Mouse (Mus musculus) MEL (cell line): Measurements from ENCODE around the gene Rac1. TPM values are rescaled to one million over a fixed set of nuclear protein-coding genes. Genes with fewer than 3 reads are reported as not detected.

Experiments
- DNase-seq: peaks from one replicate; pipeline ENCODE4 v3.0.0; 2011; ENCODE audit warnings: low read depth, low spot score
- H3K27ac ChIP-seq: 2 replicates; pipeline ENCODE4 v1.5.1; 2012; ENCODE audit warnings: low read depth, mild to moderate bottlenecking, control low read depth, low read length, moderate library complexity; ENCODE audit not compliant: control insufficient read depth
- H3K27me3 ChIP-seq, 2 experiments: fragments of 150-350 bp in 1 of 2; sonication (generic) in 1 of 2; 2 replicates each; pipeline ENCODE4 v1.6.1; 2012; ENCODE audit warnings: low read length in 2 of 2, mild to moderate bottlenecking in 2 of 2, improper control_type of control experiment in 1 of 2, moderate library complexity in 1 of 2; ENCODE audit not compliant: insufficient read depth in 2 of 2, control insufficient read depth in 1 of 2
- H3K36me3 ChIP-seq, 2 experiments: 2 replicates each; pipeline ENCODE4 v1.6.1; 2012 to 2014; ENCODE audit warnings: low read length in 2 of 2, improper control_type of control experiment in 1 of 2, inconsistent platforms in 1 of 2, mild to moderate bottlenecking in 1 of 2; ENCODE audit not compliant: insufficient read depth in 2 of 2, control insufficient read depth in 1 of 2
- H3K4me1 ChIP-seq, 2 experiments: fragments of 150-350 bp in 1 of 2; sonication (generic) in 1 of 2; 2 replicates each; pipeline ENCODE4 v1.6.1; 2012; ENCODE audit warnings: low read length in 2 of 2, improper control_type of control experiment in 1 of 2, mild to moderate bottlenecking in 1 of 2; ENCODE audit not compliant: insufficient read depth in 2 of 2, control insufficient read depth in 1 of 2
- H3K4me3 ChIP-seq, 2 experiments: fragments of 150-350 bp in 1 of 2; sonication (generic) in 1 of 2; 2 replicates each; pipeline ENCODE4 v1.5.1; 2012; ENCODE audit warnings: low read depth in 2 of 2, low read length in 2 of 2, mild to moderate bottlenecking in 2 of 2, moderate library complexity in 2 of 2, control low read depth in 1 of 2, improper control_type of control experiment in 1 of 2; ENCODE audit not compliant: control insufficient read depth in 1 of 2, insufficient read depth in 1 of 2
- H3K79me2 ChIP-seq: 2 replicates; pipeline ENCODE4 v1.6.1; 2012; ENCODE audit warnings: mild to moderate bottlenecking, low read length, moderate library complexity; ENCODE audit not compliant: control insufficient read depth, poor library complexity, insufficient read depth
- H3K9ac ChIP-seq: 2 replicates; pipeline ENCODE4 v1.6.1; 2012; ENCODE audit warnings: low read depth, mild to moderate bottlenecking, control low read depth, low read length, moderate library complexity; ENCODE audit not compliant: control insufficient read depth, poor library complexity, severe bottlenecking
- H3K9me3 ChIP-seq: fragments of 150-350 bp; sonication (generic); replicated peaks from 2 replicates; pipeline ENCODE4 v1.6.1; 2012; ENCODE audit warnings: mild to moderate bottlenecking, low read length, improper control_type of control experiment, moderate library complexity; ENCODE audit not compliant: insufficient read depth
- BHLHE40 ChIP-seq: IDR thresholded peaks from 2 replicates; pipeline ENCODE4 v1.6.1; 2012; ENCODE audit warnings: low read depth, mild to moderate bottlenecking, inconsistent platforms, low read length, improper control_type of control experiment, borderline replicate concordance
- CHD1 ChIP-seq: IDR thresholded peaks from 2 replicates; pipeline ENCODE4 v1.6.1; 2012; ENCODE audit warnings: low read depth, mild to moderate bottlenecking, inconsistent platforms, low read length, improper control_type of control experiment
- CHD2 ChIP-seq: IDR thresholded peaks from 2 replicates; pipeline ENCODE4 v1.6.1; 2011; ENCODE audit warnings: low read length, improper control_type of control experiment
- CTCF ChIP-seq, 3 experiments: IDR thresholded peaks in 2 of 3; conservative IDR thresholded peaks in 1 of 3; 2 replicates each; pipeline ENCODE4 v1.5.1; 2011 to 2012; ENCODE audit warnings: low read length in 3 of 3, low read depth in 2 of 3, mild to moderate bottlenecking in 2 of 3, improper control_type of control experiment in 1 of 3, inconsistent platforms in 1 of 3, mixed read lengths in 1 of 3, moderate library complexity in 1 of 3; ENCODE audit not compliant: control insufficient read depth in 1 of 3, insufficient read depth in 1 of 3, poor library complexity in 1 of 3, severe bottlenecking in 1 of 3
- ELF1 ChIP-seq: IDR thresholded peaks from 2 replicates; pipeline ENCODE4 v1.6.1; 2014; ENCODE audit warnings: low read depth, mild to moderate bottlenecking, inconsistent platforms, low read length, improper control_type of control experiment, moderate library complexity
- ETS1 ChIP-seq: IDR thresholded peaks from 2 replicates; pipeline ENCODE4 v1.6.1; 2012; ENCODE audit warnings: low read depth, mild to moderate bottlenecking, inconsistent platforms, low read length, improper control_type of control experiment, moderate library complexity
- JUND ChIP-seq: IDR thresholded peaks from 2 replicates; pipeline ENCODE4 v1.6.1; 2011; ENCODE audit warnings: low read depth, mild to moderate bottlenecking, improper control_type of control experiment, low read length
- KAT2A ChIP-seq: conservative IDR thresholded peaks from 2 replicates; pipeline ENCODE4 v1.6.1; 2012; ENCODE audit warnings: low read depth, low read length, improper control_type of control experiment, inconsistent platforms
- MXI1 ChIP-seq: IDR thresholded peaks from 2 replicates; pipeline ENCODE4 v1.6.1; 2011; ENCODE audit warnings: mild to moderate bottlenecking, low read depth, low read length, improper control_type of control experiment
- MYB ChIP-seq: IDR thresholded peaks from 2 replicates; pipeline ENCODE4 v1.6.1; 2011; ENCODE audit warnings: mild to moderate bottlenecking, low read depth, low read length, improper control_type of control experiment
- NELFE ChIP-seq: IDR thresholded peaks from 2 replicates; pipeline ENCODE4 v1.6.1; 2011; ENCODE audit warnings: low read depth, low read length, improper control_type of control experiment
- POLR2A ChIP-seq, 2 experiments: IDR thresholded peaks; 2 replicates each; pipeline ENCODE4 v1.6.1; 2011 to 2012; ENCODE audit warnings: low read length in 2 of 2, mild to moderate bottlenecking in 2 of 2, control low read depth in 1 of 2, improper control_type of control experiment in 1 of 2, low read depth in 1 of 2, moderate library complexity in 1 of 2; ENCODE audit not compliant: control insufficient read depth in 1 of 2, insufficient read depth in 1 of 2, poor library complexity in 1 of 2
- POLR2AphosphoS2 ChIP-seq: IDR thresholded peaks from 2 replicates; pipeline ENCODE4 v1.6.1; 2011; ENCODE audit warnings: low read length, improper control_type of control experiment
- POLR2AphosphoS5 ChIP-seq: IDR thresholded peaks from 2 replicates; pipeline ENCODE4 v1.6.1; 2012; ENCODE audit warnings: low read depth, borderline replicate concordance, mild to moderate bottlenecking, inconsistent platforms, low read length, moderate library complexity, mixed read lengths
- RAD21 ChIP-seq: IDR thresholded peaks from 2 replicates; pipeline ENCODE4 v1.6.1; 2011; ENCODE audit warnings: mild to moderate bottlenecking, low read depth, low read length, improper control_type of control experiment
- SMC3 ChIP-seq: IDR thresholded peaks from 2 replicates; pipeline ENCODE4 v1.6.1; 2011; ENCODE audit warnings: low read depth, low read length, improper control_type of control experiment
- USF2 ChIP-seq, 2 experiments: IDR thresholded peaks; 2 replicates each; pipeline ENCODE4 v1.6.1; 2011 to 2012; ENCODE audit warnings: improper control_type of control experiment in 2 of 2, low read length in 2 of 2, borderline replicate concordance in 1 of 2, inconsistent platforms in 1 of 2, low read depth in 1 of 2, mild to moderate bottlenecking in 1 of 2; ENCODE audit not compliant: insufficient read depth in 1 of 2
- ZMIZ1 ChIP-seq: IDR thresholded peaks from 2 replicates; pipeline ENCODE4 v1.6.1; 2012; ENCODE audit warnings: low read depth, mild to moderate bottlenecking, inconsistent platforms, low read length, improper control_type of control experiment, moderate library complexity
- ZNF384 ChIP-seq: IDR thresholded peaks from 2 replicates; pipeline ENCODE4 v1.6.1; 2012; ENCODE audit warnings: low read depth, mild to moderate bottlenecking, inconsistent platforms, low read length, improper control_type of control experiment
- polyA plus RNA-seq, 2 experiments: library from polyadenylated mRNA; stranded (reverse) in 1 of 2; unstranded in 1 of 2; fragments of >175 nt in 1 of 2; fragments of >200 nt in 1 of 2; gene quantifications; 2 replicates each; pipeline versions ENCODE4 v1.2.1 to v1.2.4; 2012; ENCODE audit warnings: low replicate concordance in 2 of 2, low read depth in 1 of 2; ENCODE audit not compliant: insufficient read length in 2 of 2, insufficient read depth in 1 of 2, missing spikeins in 1 of 2
- total RNA-seq: library from RNA; depleted of rRNA; stranded (reverse); fragments of 300-350 nt; gene quantifications from 2 replicates; pipeline ENCODE4 v1.2.3, GENCODE M21; 2012; rRNA removed

Rac1 gene
- total and polyA plus RNA-seq, 3 experiments = 105 to 251 (median 134) TPM

GRCm38 (mm10) chr5:143464100-143464756 lies 63.6 kb downstream of the Rac1 start, which contains the start of gene Daglb (continued):
- TF ChIP-seq SMC3 (no peak), ZNF384 (no peak), NELFE (peak; percentile 91), MXI1 (peak; percentile 89), CTCF (IDR thresholded peaks at IDR 0.05 in 2 of 3, conservative IDR thresholded peaks at IDR 0.05 in 1 of 3; ENCODE audit: control insufficient read depth in 1 of 3, insufficient read depth in 1 of 3, low read depth in 2 of 3, low read length in 3 of 3, poor library complexity in 1 of 3, severe bottlenecking in 1 of 3) (no peak), RAD21 (no peak), POLR2AphosphoS2 (peak; percentile 74; the same call in 1 of the 2 replicates), POLR2AphosphoS5 (no peak), KAT2A (no peak), MYB (no peak), JUND (no peak)

GRCm38 (mm10) chr5:143463671-143464070 lies 64.2 kb downstream of the Rac1 start:
- no peak for DNase-seq
- H3K4me1 ChIP-seq = peaks cover 10 to 11% of the 10 kb centered on the region in 2 experiments; a peak in 1 of 4 replicates
- peaks cover 13% of the 10 kb centered on the region for H3K79me2 ChIP-seq
- H3K27ac ChIP-seq = no peak overlapping the region
- peaks cover 2% of the 10 kb centered on the region in 2 experiments; a peak in 3 of 4 replicates for H3K27me3 ChIP-seq
- peak overlapping the region; percentile 80 for H3K9ac ChIP-seq
- peak overlapping the region; percentile 80 to 84 for H3K4me3 ChIP-seq
- H3K36me3 ChIP-seq = peaks cover 0 to 6% of the 10 kb centered on the region in 2 experiments; a peak in 3 of 4 replicates
- no peaks in the 10 kb centered on the region for H3K9me3 ChIP-seq
- no peak for TF ChIP-seq USF2 (IDR thresholded peaks at IDR 0.05; ENCODE audit: borderline replicate concordance in 1 of 2, insufficient read depth in 1 of 2, low read depth in 1 of 2, low read length in 2 of 2)
- TF ChIP-seq CHD1 = no peak
- no peak for TF ChIP-seq POLR2A (IDR thresholded peaks at IDR 0.05; ENCODE audit: control insufficient read depth in 1 of 2, insufficient read depth in 1 of 2, low read depth in 1 of 2, low read length in 2 of 2, poor library complexity in 1 of 2)
- TF ChIP-seq ELF1 = no peak
- TF ChIP-seq BHLHE40 = no peak
- no peak for TF ChIP-seq ZNF384
- TF ChIP-seq ZMIZ1 = no peak
- no peak for TF ChIP-seq ETS1
- TF ChIP-seq NELFE = no peak
- no peak for TF ChIP-seq CHD2

Other genes starting within 250 kb of the Rac1 start
- 0.08 TPM in 1 of 2 replicates, not detected in the other for gene Zfp853, start 234.4 kb downstream of the Rac1 start, total RNA-seq
- gene Zfp853, start 234.4 kb downstream of the Rac1 start, polyA plus RNA-seq = under 1 TPM in 1 of 2 experiments, not detected in 1; 0.14 TPM
- 51.4 and 59.3 TPM in 2 replicates for gene E130309D02Rik, start 212.7 kb downstream of the Rac1 start, total RNA-seq
- 10 to 100 TPM in 1 of 2 experiments, not detected in 1; 92.4 TPM for gene E130309D02Rik, start 212.7 kb downstream of the Rac1 start, polyA plus RNA-seq
- 16.2 and 17.6 TPM in 2 replicates for gene Zdhhc4, start 198.8 kb downstream of the Rac1 start, total RNA-seq
- gene Zdhhc4, start 198.8 kb downstream of the Rac1 start, polyA plus RNA-seq = 10 to 100 TPM in 1 of 2 experiments, not detected in 1; 62.1 TPM
- 0.03 TPM in 1 of 2 replicates, not detected in the other for gene Grid2ip, start 170.7 kb downstream of the Rac1 start, total RNA-seq
- gene Grid2ip, start 170.7 kb downstream of the Rac1 start, polyA plus RNA-seq = not detected
- 62.5 and 80.5 TPM in 2 replicates for gene Kdelr2, start 124.2 kb downstream of the Rac1 start, total RNA-seq
- gene Kdelr2, start 124.2 kb downstream of the Rac1 start, polyA plus RNA-seq = 10 to 100 TPM in 1 of 2 experiments, not detected in 1; 94.4 TPM
- gene Daglb, start 63.5 kb downstream of the Rac1 start, total RNA-seq = 9.0 and 10.4 TPM in 2 replicates
- gene Daglb, start 63.5 kb downstream of the Rac1 start, polyA plus RNA-seq = 1 to 10 TPM in 1 of 2 experiments, not detected in 1; 8.9 TPM
- 32.8 and 41.1 TPM in 2 replicates for gene Cyth3, start 94.4 kb upstream of the Rac1 start, total RNA-seq
- 10 to 100 TPM in 1 of 2 experiments, not detected in 1; 44.9 TPM for gene Cyth3, start 94.4 kb upstream of the Rac1 start, polyA plus RNA-seq
- gene Usp42, start 204.2 kb upstream of the Rac1 start, total RNA-seq = 7.8 and 8.1 TPM in 2 replicates
- 10 to 100 TPM in 1 of 2 experiments, not detected in 1; 18.6 TPM for gene Usp42, start 204.2 kb upstream of the Rac1 start, polyA plus RNA-seq